Mouse (Mus musculus): Measurements from ENCODE around the gene Gm3646. TPM values are rescaled to one million over a fixed set of nuclear protein-coding genes. Genes with fewer than 3 reads are reported as not detected.
A peak's percentile ranks its signal among the peaks of the same experiment; 100 is the strongest.

Gene Gm3646
- not detected in 2 replicates for polyA plus RNA-seq (2014; fragmentation: Nextera tagmentation; extraction: Ambion mirVana)

- Histone ChIP-seq H3K27me3 (replicated peaks; ENCODE audit: control insufficient read depth, insufficient read depth, low read length) (no peaks in the 10 kb centered on the region), H3K9me3 (ENCODE audit: control insufficient read depth, low read length) (no peaks in the 10 kb centered on the region), H3K27ac (ENCODE audit: low read depth, low read length) (no peak within 1 kb of the TSS), H3K36me3 (ENCODE audit: control insufficient read depth, insufficient read depth, low read length) (no peaks in the 10 kb centered on the region), H3K4me3 (ENCODE audit: low read depth, low read length) (no peak within 1 kb of the TSS), H3K4me1 (replicated peaks; ENCODE audit: control insufficient read depth, insufficient read depth, low read length) (no peaks in the 10 kb centered on the region), H3K4me2 (no peak within 1 kb of the TSS), H3K9ac (ENCODE audit: low read depth, low read length) (no peak within 1 kb of the TSS)
- ATAC-seq (replicated peaks; ENCODE audit: low FRiP score), result no peak
- WGBS, result 89% methylated on average over 4 of the region's 4 CpGs
- DNase-seq (ENCODE audit: low spot score), result no peak
These were observed at the start of gene Gm3646 for GRCm38 (mm10) chr1:39805243-39805979. TSS of gene Gm3646 (minus strand) at chr1:39805332.

DNA sequence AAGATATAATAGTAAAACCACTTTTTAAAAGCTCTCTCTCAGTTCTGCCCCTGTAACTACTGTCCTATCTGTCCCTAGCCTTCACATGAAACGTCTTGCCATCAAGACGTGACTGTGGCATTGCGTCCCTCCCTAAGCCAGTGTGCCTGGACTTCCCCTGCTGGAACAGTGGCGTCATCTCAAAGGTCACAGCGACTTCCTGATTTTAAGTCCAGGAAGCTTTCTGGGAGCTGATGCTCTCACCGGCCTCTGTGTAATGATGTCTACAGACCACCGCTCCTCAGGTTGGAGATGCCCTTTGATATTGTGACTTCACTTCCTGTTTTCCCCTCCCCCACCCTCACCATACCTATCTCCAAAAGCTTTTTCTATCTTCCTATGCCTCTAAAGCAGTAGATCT lies 41.9 kb upstream of the Gm3646 start:
- Histone ChIP-seq H3K27me3 (replicated peaks; ENCODE audit: control insufficient read depth, insufficient read depth, low read length) (no peaks in the 10 kb centered on the region), H3K4me2 (no peak overlapping the region), H3K4me3 (ENCODE audit: low read depth, low read length) (no peak overlapping the region), H3K9me3 (ENCODE audit: control insufficient read depth, low read length) (no peaks in the 10 kb centered on the region), H3K4me1 (replicated peaks; ENCODE audit: control insufficient read depth, insufficient read depth, low read length) (peaks cover under 1% of the 10 kb centered on the region), H3K9ac (ENCODE audit: low read depth, low read length) (no peak overlapping the region), H3K36me3 (ENCODE audit: control insufficient read depth, insufficient read depth, low read length) (no peaks in the 10 kb centered on the region), H3K27ac (ENCODE audit: low read depth, low read length) (no peak overlapping the region)
- ATAC-seq (replicated peaks; ENCODE audit: low FRiP score), result no peak
- WGBS, result 46% methylated on average over 7 of the region's 7 CpGs
- DNase-seq (ENCODE audit: low spot score), result no peak

- Histone ChIP-seq H3K9ac (ENCODE audit: low read depth, low read length) (no peak overlapping the region), H3K27me3 (replicated peaks; ENCODE audit: control insufficient read depth, insufficient read depth, low read length) (no peaks in the 10 kb centered on the region), H3K36me3 (ENCODE audit: control insufficient read depth, insufficient read depth, low read length) (no peaks in the 10 kb centered on the region), H3K4me3 (ENCODE audit: low read depth, low read length) (no peak overlapping the region), H3K9me3 (ENCODE audit: control insufficient read depth, low read length) (no peaks in the 10 kb centered on the region), H3K4me1 (replicated peaks; ENCODE audit: control insufficient read depth, insufficient read depth, low read length) (peaks cover 5% of the 10 kb centered on the region), H3K4me2 (no peak overlapping the region), H3K27ac (ENCODE audit: low read depth, low read length) (no peak overlapping the region)
- ATAC-seq (replicated peaks; ENCODE audit: low FRiP score) (no peak), DNase-seq (ENCODE audit: low spot score) (no peak)
- 73% methylated on average over 4 of the region's 4 CpGs for WGBS
These were observed 41.0 kb upstream of the Gm3646 start for GRCm38 (mm10) chr1:39846031-39846550.

GRCm38 (mm10) chr1:39843328-39843727 lies 38.2 kb upstream of the Gm3646 start:
- WGBS, result 85% methylated on average over 5 of the region's 5 CpGs

GRCm38 (mm10) chr1:39842218-39843007 lies 37.3 kb upstream of the Gm3646 start:
- Histone ChIP-seq H3K27ac (ENCODE audit: low read depth, low read length) (no peak overlapping the region), H3K27me3 (replicated peaks; ENCODE audit: control insufficient read depth, insufficient read depth, low read length) (no peaks in the 10 kb centered on the region), H3K9ac (ENCODE audit: low read depth, low read length) (no peak overlapping the region), H3K4me1 (replicated peaks; ENCODE audit: control insufficient read depth, insufficient read depth, low read length) (peaks cover 18% of the 10 kb centered on the region), H3K4me2 (no peak overlapping the region), H3K4me3 (ENCODE audit: low read depth, low read length) (no peak overlapping the region), H3K36me3 (ENCODE audit: control insufficient read depth, insufficient read depth, low read length) (no peaks in the 10 kb centered on the region), H3K9me3 (ENCODE audit: control insufficient read depth, low read length) (no peaks in the 10 kb centered on the region)
- no peak for DNase-seq (ENCODE audit: low spot score)
- 62% methylated on average over 14 of the region's 14 CpGs for WGBS
- ATAC-seq (replicated peaks; ENCODE audit: low FRiP score), result peak; percentile 76

More at GRCm38 (mm10) chr1:39843328-39843727, 38.2 kb upstream of the Gm3646 start:
- Histone ChIP-seq H3K9me3 (ENCODE audit: control insufficient read depth, low read length) (no peaks in the 10 kb centered on the region), H3K9ac (ENCODE audit: low read depth, low read length) (no peak overlapping the region), H3K27me3 (replicated peaks; ENCODE audit: control insufficient read depth, insufficient read depth, low read length) (no peaks in the 10 kb centered on the region), H3K4me2 (no peak overlapping the region), H3K4me3 (ENCODE audit: low read depth, low read length) (no peak overlapping the region), H3K27ac (ENCODE audit: low read depth, low read length) (no peak overlapping the region), H3K4me1 (replicated peaks; ENCODE audit: control insufficient read depth, insufficient read depth, low read length) (peaks cover 15% of the 10 kb centered on the region), H3K36me3 (ENCODE audit: control insufficient read depth, insufficient read depth, low read length) (no peaks in the 10 kb centered on the region)
- DNase-seq (ENCODE audit: low spot score) (no peak), ATAC-seq (replicated peaks; ENCODE audit: low FRiP score) (no peak)

DNA sequence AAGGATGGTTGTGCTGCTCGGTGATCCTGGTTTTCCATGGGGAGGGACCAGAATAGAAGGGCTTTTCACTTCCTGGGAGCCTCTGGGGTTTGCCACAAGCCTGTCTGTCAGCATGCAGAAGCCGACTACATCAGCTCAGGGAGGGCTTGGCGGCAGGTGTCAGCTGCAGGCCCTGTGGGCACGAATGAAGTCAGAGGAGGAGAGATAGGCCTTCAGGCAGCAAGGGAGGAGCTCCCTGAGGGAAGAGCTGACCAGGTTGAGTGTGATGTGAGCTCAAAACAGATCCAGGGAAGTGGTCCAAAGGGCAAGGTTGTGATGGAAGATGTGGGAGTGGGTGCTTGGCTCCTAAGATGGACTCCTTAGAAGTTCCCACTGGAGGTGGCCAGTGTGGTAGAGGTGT lies 35.7 kb upstream of the Gm3646 start:
- H3K36me3 ChIP-seq (ENCODE audit: control insufficient read depth, insufficient read depth, low read length), result no peaks in the 10 kb centered on the region
- H3K9me3 ChIP-seq (ENCODE audit: control insufficient read depth, low read length), result no peaks in the 10 kb centered on the region
- H3K27me3 ChIP-seq (replicated peaks; ENCODE audit: control insufficient read depth, insufficient read depth, low read length), result no peaks in the 10 kb centered on the region
- DNase-seq (ENCODE audit: low spot score) (no peak), ATAC-seq (replicated peaks; ENCODE audit: low FRiP score) (no peak)
- H3K9ac ChIP-seq (ENCODE audit: low read depth, low read length), result no peak overlapping the region
- H3K27ac ChIP-seq (ENCODE audit: low read depth, low read length), result no peak overlapping the region
- WGBS, result 44% methylated on average over 4 of the region's 4 CpGs
- H3K4me3 ChIP-seq (ENCODE audit: low read depth, low read length), result no peak overlapping the region
- no peak overlapping the region for H3K4me2 ChIP-seq
- peaks cover 18% of the 10 kb centered on the region for H3K4me1 ChIP-seq (replicated peaks; ENCODE audit: control insufficient read depth, insufficient read depth, low read length)

DNA sequence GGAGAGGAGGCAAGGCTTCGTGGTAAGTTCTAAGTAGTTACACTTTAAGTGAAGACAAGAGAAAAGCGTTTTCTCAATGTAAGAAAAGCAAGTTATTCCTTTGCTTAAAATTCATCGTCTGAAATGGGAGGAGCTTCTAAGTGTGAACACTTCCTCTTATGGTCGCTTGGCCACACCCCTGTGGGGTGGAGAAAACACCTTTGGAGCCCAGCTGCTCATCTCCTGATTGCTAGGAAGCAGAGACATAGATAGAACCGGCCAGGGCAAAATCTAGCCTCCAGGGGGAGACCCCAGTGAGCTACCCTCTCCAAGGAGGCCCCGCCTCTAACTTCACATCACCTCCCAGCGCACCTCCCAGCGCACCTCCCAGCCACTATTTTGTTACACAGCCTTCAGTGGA lies 34.7 kb upstream of the Gm3646 start:
- Histone ChIP-seq H3K4me3 (ENCODE audit: low read depth, low read length) (no peak overlapping the region), H3K27me3 (replicated peaks; ENCODE audit: control insufficient read depth, insufficient read depth, low read length) (no peaks in the 10 kb centered on the region), H3K4me1 (replicated peaks; ENCODE audit: control insufficient read depth, insufficient read depth, low read length) (peaks cover 18% of the 10 kb centered on the region), H3K9me3 (ENCODE audit: control insufficient read depth, low read length) (no peaks in the 10 kb centered on the region), H3K27ac (ENCODE audit: low read depth, low read length) (no peak overlapping the region), H3K9ac (ENCODE audit: low read depth, low read length) (no peak overlapping the region), H3K36me3 (ENCODE audit: control insufficient read depth, insufficient read depth, low read length) (no peaks in the 10 kb centered on the region), H3K4me2 (no peak overlapping the region)
- ATAC-seq (replicated peaks; ENCODE audit: low FRiP score) (no peak; the same call in 1 of the 2 replicates), DNase-seq (ENCODE audit: low spot score) (no peak)
- WGBS, result 50% methylated on average over 8 of the region's 8 CpGs

GRCm38 (mm10) chr1:39839217-39839616 lies 34.1 kb upstream of the Gm3646 start:
- Histone ChIP-seq H3K4me3 (ENCODE audit: low read depth, low read length) (no peak overlapping the region), H3K36me3 (ENCODE audit: control insufficient read depth, insufficient read depth, low read length) (no peaks in the 10 kb centered on the region), H3K27ac (ENCODE audit: low read depth, low read length) (no peak overlapping the region), H3K4me2 (no peak overlapping the region), H3K9me3 (ENCODE audit: control insufficient read depth, low read length) (no peaks in the 10 kb centered on the region), H3K27me3 (replicated peaks; ENCODE audit: control insufficient read depth, insufficient read depth, low read length) (no peaks in the 10 kb centered on the region), H3K4me1 (replicated peaks; ENCODE audit: control insufficient read depth, insufficient read depth, low read length) (peaks cover 18% of the 10 kb centered on the region), H3K9ac (ENCODE audit: low read depth, low read length) (no peak overlapping the region)
- DNase-seq (ENCODE audit: low spot score) (no peak), ATAC-seq (replicated peaks; ENCODE audit: low FRiP score) (no peak)
- 41% methylated on average over 10 of the region's 10 CpGs for WGBS

Data from liver, embryonic 11.5 days (tissue).